Mouse (Mus musculus) kidney, postnatal 0 days (tissue): ENCODE measurements at regions not wholly inside any gene's neighbourhood (a gene's known extent, or its start where the extent isn't known, plus 50 kb on each side); places are given as distances from the start of the nearest gene placed in this dataset.
A peak's percentile ranks its signal among the peaks of the same experiment; 100 is the strongest.

Experiments used
- ATAC-seq: fragments of 200-750 bp; cut with Nextera tagmentation; replicated peaks from 2 replicates; pipeline ENCODE4 v1.8.0; 2017; ENCODE audit warnings: low read depth, moderate number of reproducible peaks, moderate TSS enrichment, moderate library complexity; ENCODE audit not compliant: low FRiP score
- DNase-seq: peaks from one replicate; pipeline ENCODE4 v3.0.0-alpha.2; 2016; ENCODE audit warnings: low spot score
- H3K27ac ChIP-seq: fragments of 300-500 bp; sonication (generic); 2 replicates; pipeline ENCODE4 v1.5.1; 2014; ENCODE audit warnings: mild to moderate bottlenecking
- H3K27me3 ChIP-seq: fragments of 300-500 bp; sonication (generic); 2 replicates; pipeline ENCODE4 v1.6.1; 2014; ENCODE audit warnings: low read length, mixed read lengths; ENCODE audit not compliant: insufficient read depth
- H3K36me3 ChIP-seq: fragments of 300-500 bp; sonication (generic); 2 replicates; pipeline ENCODE4 v1.6.1; 2014; ENCODE audit warnings: low read length, mixed read lengths; ENCODE audit not compliant: insufficient read depth
- H3K4me1 ChIP-seq: fragments of 300-500 bp; sonication (generic); replicated peaks from 2 replicates; pipeline ENCODE4 v1.6.1; 2014; ENCODE audit warnings: antibody characterized with exemption, low read length, mixed read lengths; ENCODE audit not compliant: insufficient read depth
- H3K4me2 ChIP-seq: fragments of 300-500 bp; sonication (generic); 2 replicates; pipeline ENCODE4 v1.6.1; 2014; ENCODE audit warnings: mild to moderate bottlenecking, low read length, moderate library complexity, mixed read lengths
- H3K4me3 ChIP-seq: fragments of 300-500 bp; sonication (generic); replicated peaks from 2 replicates; pipeline ENCODE4 v1.5.1; 2014; ENCODE audit warnings: low read depth, low read length
- H3K9ac ChIP-seq: fragments of 300-500 bp; sonication (generic); 2 replicates; pipeline ENCODE4 v1.6.1; 2014; ENCODE audit warnings: low read depth, low read length
- H3K9me3 ChIP-seq: fragments of 300-500 bp; sonication (generic); replicated peaks from 2 replicates; pipeline ENCODE4 v1.6.1; 2016; ENCODE audit warnings: low read length, inconsistent platforms, mixed read lengths
- CTCF ChIP-seq: IDR thresholded peaks from 2 replicates; pipeline ENCODE4 v1.5.1; 2016; ENCODE audit warnings: antibody characterized with exemption, low read depth, mild to moderate bottlenecking, moderate library complexity
- WGBS: fragments of 180-500 bp; shearing (Covaris S2); extraction: QIAGEN DNeasy Blood & Tissue Kit; methylation state at CpG from one replicate; pipeline ENCODE4 v1.1.7; 2014; 5-methylcytosine and 5-hydroxymethylcytosine counted together

DNA sequence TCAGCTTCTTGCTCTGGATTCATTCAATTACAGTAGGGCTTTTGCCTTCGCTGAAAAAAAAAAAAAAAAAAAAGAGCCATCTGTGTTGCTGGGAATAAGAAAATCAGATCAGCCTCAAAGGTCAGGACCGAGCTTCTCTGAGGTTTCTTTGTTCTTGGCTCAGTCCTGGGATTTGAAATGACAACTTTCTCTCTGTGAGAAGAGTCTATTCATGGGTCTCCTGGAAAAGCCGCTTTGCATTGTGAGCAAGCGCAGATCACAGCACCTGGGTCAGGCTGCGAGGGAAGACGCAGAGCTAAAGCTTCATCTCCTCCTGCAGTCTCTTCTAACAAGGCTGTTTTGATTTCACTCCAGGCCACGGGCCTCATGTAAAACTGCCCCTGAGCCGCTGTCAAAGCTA, 125.0 kb upstream of the Mb21d2 start:
- Histone ChIP-seq H3K4me1 (no peaks in the 10 kb centered on the region), H3K27ac (no peak overlapping the region), H3K4me3 (no peak overlapping the region), H3K36me3 (no peaks in the 10 kb centered on the region), H3K27me3 (no peaks in the 10 kb centered on the region), H3K9me3 (no peaks in the 10 kb centered on the region), H3K4me2 (no peak overlapping the region), H3K9ac (no peak overlapping the region)
- 52% methylated on average over 8 of the region's 8 CpGs for WGBS
- ATAC-seq (no peak), DNase-seq (no peak)
- no peak for TF ChIP-seq CTCF

GRCm38 (mm10) chr16:29046453-29046993, 117.0 kb upstream of the Mb21d2 start:
- DNase-seq, result peak; percentile 68
- ATAC-seq, result no peak
- WGBS, result 38% methylated on average over 6 of the region's 6 CpGs

GRCm38 (mm10) chr16:29035523-29035922, 106.0 kb upstream of the Mb21d2 start:
- H3K4me2 ChIP-seq, result no peak overlapping the region
- DNase-seq, result no peak
- no peak overlapping the region for H3K4me3 ChIP-seq
- H3K9me3 ChIP-seq, result no peaks in the 10 kb centered on the region
- no peaks in the 10 kb centered on the region for H3K27me3 ChIP-seq
- WGBS, result 82% methylated on average over 5 of the region's 5 CpGs
- no peak for ATAC-seq
- no peaks in the 10 kb centered on the region for H3K36me3 ChIP-seq
- no peak overlapping the region for H3K27ac ChIP-seq
- no peak for TF ChIP-seq CTCF
- H3K9ac ChIP-seq, result no peak overlapping the region
- no peaks in the 10 kb centered on the region for H3K4me1 ChIP-seq

More at GRCm38 (mm10) chr16:29046453-29046993, 117.0 kb upstream of the Mb21d2 start:
- TF ChIP-seq CTCF, result no peak
- H3K36me3 ChIP-seq, result no peaks in the 10 kb centered on the region
- no peak overlapping the region for H3K27ac ChIP-seq
- no peak overlapping the region for H3K4me2 ChIP-seq
- no peaks in the 10 kb centered on the region for H3K27me3 ChIP-seq
- H3K9me3 ChIP-seq, result no peaks in the 10 kb centered on the region
- no peak overlapping the region for H3K4me3 ChIP-seq
- H3K4me1 ChIP-seq, result no peaks in the 10 kb centered on the region
- no peak overlapping the region for H3K9ac ChIP-seq

GRCm38 (mm10) chr16:29034053-29034794, 104.8 kb upstream of the Mb21d2 start:
- H3K4me3 ChIP-seq, result no peak overlapping the region
- TF ChIP-seq CTCF, result no peak
- H3K27me3 ChIP-seq, result no peaks in the 10 kb centered on the region
- DNase-seq (no peak), ATAC-seq (no peak)
- H3K27ac ChIP-seq, result no peak overlapping the region
- no peaks in the 10 kb centered on the region for H3K36me3 ChIP-seq
- 57% methylated on average over 16 of the region's 16 CpGs for WGBS
- no peaks in the 10 kb centered on the region for H3K4me1 ChIP-seq
- no peak overlapping the region for H3K9ac ChIP-seq
- H3K4me2 ChIP-seq, result no peak overlapping the region
- no peaks in the 10 kb centered on the region for H3K9me3 ChIP-seq

GRCm38 (mm10) chr16:29033357-29033756, 103.9 kb upstream of the Mb21d2 start:
- Histone ChIP-seq H3K4me2 (no peak overlapping the region), H3K27me3 (no peaks in the 10 kb centered on the region), H3K9ac (no peak overlapping the region), H3K27ac (no peak overlapping the region), H3K9me3 (no peaks in the 10 kb centered on the region), H3K4me1 (no peaks in the 10 kb centered on the region), H3K36me3 (no peaks in the 10 kb centered on the region), H3K4me3 (no peak overlapping the region)
- peak; percentile 47 for TF ChIP-seq CTCF
- ATAC-seq (no peak), DNase-seq (peak; percentile 60)
- 60% methylated on average over 5 of the region's 5 CpGs for WGBS

GRCm38 (mm10) chr16:29027856-29028255, 98.4 kb upstream of the Mb21d2 start:
- DNase-seq, result no peak
- Histone ChIP-seq H3K9ac (no peak overlapping the region), H3K4me1 (no peaks in the 10 kb centered on the region), H3K4me3 (no peak overlapping the region), H3K36me3 (no peaks in the 10 kb centered on the region), H3K9me3 (no peaks in the 10 kb centered on the region), H3K27ac (no peak overlapping the region), H3K4me2 (no peak overlapping the region), H3K27me3 (no peaks in the 10 kb centered on the region)
- TF ChIP-seq CTCF, result no peak
- WGBS, result 86% methylated on average over 11 of the region's 11 CpGs
- ATAC-seq, result no peak
